Mouse (Mus musculus) thymus, adult 2 months (tissue): ENCODE measurements around the gene Clec9a.

ENCODE experiments used
- CTCF ChIP-seq: fragments of 200-500 bp; IDR thresholded peaks from 2 replicates; pipeline ENCODE4 v1.5.1; 2012; ENCODE audit warnings: mild to moderate bottlenecking, control low read depth, low read length, moderate library complexity, borderline replicate concordance; ENCODE audit not compliant: control insufficient read depth, poor library complexity, insufficient read depth; ENCODE audit errors: extremely low read depth
- POLR2A ChIP-seq: fragments of 200-500 bp; IDR thresholded peaks from 2 replicates; pipeline ENCODE4 v1.6.1; 2012; ENCODE audit warnings: mild to moderate bottlenecking, low read length, control low read depth, moderate library complexity; ENCODE audit not compliant: control insufficient read depth, poor library complexity, insufficient read depth; ENCODE audit errors: extremely low read depth

GRCm38 (mm10) chr6:129381736-129382135 is 26.9 kb upstream of the Clec9a start:
- no peak for TF ChIP-seq CTCF
- no peak for TF ChIP-seq POLR2A
